Mouse (Mus musculus): Measurements from ENCODE around the gene Srrd.

Srrd gene

GRCm38 (mm10) chr5:112296404-112297181 lies 46.2 kb downstream of the Srrd start:
- in situ Hi-C loops (cut with MboI; ENCODE audit: low pct_unique_long_range_greater_than_20kb in 1 of 2, low sequenced_read_pairs in 2 of 2, unreplicated experiment in 1 of 2): no loop called here

DNA sequence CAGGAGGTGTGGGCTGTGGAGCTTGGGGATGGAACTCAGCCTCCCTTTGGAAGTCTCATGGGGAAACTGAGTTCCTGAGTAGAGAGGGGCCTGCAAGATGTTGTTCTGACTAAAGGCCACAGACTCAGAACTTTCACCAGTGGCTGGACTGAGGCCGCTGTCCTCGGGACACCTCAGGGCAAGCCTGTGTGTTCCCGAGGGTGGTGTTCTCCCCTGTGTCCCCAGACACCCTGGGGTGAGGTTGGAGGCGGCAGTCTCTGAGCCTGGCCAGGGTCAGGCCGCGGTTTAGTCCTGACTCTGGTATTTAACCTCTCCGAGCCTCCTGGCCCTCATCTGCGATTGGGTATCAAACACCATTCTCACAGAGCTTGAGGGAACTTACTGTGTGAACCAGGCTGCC lies 47.3 kb downstream of the Srrd start:
- in situ Hi-C loops (cut with MboI; ENCODE audit: low pct_unique_long_range_greater_than_20kb in 1 of 2, low sequenced_read_pairs in 2 of 2, unreplicated experiment in 1 of 2): no loop called here

DNA sequence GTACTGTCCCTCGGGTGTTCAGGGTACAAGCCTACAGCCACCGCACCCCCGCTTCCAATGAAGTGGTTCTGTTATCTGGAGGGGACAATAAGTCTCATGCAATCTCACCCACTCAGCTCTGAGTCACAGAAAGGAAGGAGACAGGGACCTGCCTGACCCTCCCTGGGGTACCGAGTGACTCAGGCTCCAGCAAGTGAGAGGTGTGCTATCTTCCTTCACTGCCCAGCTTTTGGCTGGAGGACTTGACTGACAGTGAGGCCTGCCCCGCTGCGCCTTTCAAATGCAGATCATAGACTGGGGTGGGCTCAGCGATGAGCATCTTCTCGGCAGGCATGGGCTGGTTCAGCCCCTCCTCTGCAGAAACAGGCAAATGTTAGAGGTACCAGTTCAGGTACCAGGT lies 47.7 kb downstream of the Srrd start:
- in situ Hi-C loops (cut with MboI; ENCODE audit: low pct_unique_long_range_greater_than_20kb in 1 of 2, low sequenced_read_pairs in 2 of 2, unreplicated experiment in 1 of 2): no loop called here

GRCm38 (mm10) chr5:112294696-112295095 lies 48.1 kb downstream of the Srrd start:
- in situ Hi-C loops (cut with MboI; ENCODE audit: low pct_unique_long_range_greater_than_20kb in 1 of 2, low sequenced_read_pairs in 2 of 2, unreplicated experiment in 1 of 2): no loop called here

- in situ Hi-C loops (cut with MboI; ENCODE audit: low pct_unique_long_range_greater_than_20kb in 1 of 2, low sequenced_read_pairs in 2 of 2, unreplicated experiment in 1 of 2): no loop called here
Observed at GRCm38 (mm10) chr5:112293800-112294199, 49.0 kb downstream of the Srrd start.

- in situ Hi-C loops (cut with MboI; ENCODE audit: low pct_unique_long_range_greater_than_20kb in 1 of 2, low sequenced_read_pairs in 2 of 2, unreplicated experiment in 1 of 2): no loop called here
Observed at GRCm38 (mm10) chr5:112292343-112292980, 50.4 kb downstream of the Srrd start.

DNA sequence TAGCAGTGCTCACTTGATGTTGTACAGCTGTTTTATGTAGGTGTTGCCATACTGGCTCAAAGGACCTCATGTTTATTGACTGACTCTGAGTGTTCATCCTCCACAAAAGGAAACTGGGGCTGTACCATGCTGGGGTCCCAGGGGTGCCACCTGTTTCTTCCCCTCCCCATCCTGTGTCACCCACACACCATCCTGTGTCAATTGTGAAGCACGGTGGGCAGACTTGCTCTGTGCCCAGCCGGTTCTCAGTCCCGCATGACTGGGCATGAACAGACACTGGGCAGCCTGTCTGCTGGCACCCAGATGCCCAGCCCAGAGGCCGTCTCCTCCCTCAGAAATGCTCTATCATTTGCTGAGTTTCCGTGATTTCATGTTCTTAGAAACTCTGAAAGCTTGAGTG lies 51.0 kb downstream of the Srrd start:
- in situ Hi-C loops (cut with MboI; ENCODE audit: low pct_unique_long_range_greater_than_20kb in 1 of 2, low sequenced_read_pairs in 2 of 2, unreplicated experiment in 1 of 2): no loop called here

DNA sequence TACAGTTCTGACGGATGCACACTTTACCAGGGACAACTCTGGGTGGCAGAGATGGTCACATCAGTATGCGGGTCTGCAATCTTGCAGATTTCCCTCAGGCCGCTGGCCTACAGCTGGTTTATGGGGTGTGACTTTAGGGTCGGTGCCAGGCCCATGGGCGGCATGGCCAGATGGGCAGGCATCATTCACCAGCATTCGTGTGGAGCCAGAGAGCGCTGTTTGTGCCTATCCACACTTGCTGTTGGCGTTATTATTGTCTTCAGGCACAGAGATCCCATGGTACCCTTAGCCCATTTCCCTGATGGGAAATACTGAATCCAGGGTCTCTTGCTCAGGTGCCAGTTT lies 52.3 kb downstream of the Srrd start:
- in situ Hi-C loops (cut with MboI; ENCODE audit: low pct_unique_long_range_greater_than_20kb in 1 of 2, low sequenced_read_pairs in 2 of 2, unreplicated experiment in 1 of 2): no loop called here

DNA sequence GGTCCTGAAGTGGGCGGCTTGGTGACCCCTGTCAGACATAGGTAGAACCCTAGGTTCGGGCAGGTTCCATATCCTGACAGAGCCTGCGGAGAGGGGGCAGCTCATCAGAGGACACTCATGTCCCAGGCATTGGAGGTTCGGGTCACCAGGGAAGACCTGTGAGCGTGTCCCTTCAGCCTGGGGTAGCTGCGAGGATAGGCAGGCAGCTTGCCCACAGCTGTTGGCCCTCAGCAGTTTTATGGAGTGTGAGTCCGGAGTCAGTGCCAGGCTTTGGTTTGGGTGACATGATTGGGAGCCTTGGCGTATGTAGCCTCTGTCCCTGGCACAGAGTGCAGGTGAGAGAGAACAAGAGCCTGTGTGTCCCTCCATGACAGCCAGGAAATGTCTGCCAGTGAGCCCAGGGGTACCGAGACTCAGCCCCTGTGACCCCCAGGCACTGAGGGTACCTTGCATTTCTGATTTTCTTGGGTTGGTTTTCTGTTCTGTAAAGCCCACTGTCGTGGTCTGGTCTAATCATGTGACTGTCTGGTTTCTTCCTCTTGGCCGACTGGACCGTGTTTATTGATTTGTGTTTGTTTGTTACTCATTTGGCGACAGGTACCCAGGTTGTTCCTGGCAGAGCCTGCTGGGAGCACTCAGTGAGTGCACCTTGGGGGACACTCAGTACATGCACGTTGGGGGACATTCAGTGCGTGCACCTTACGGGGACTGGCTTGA lies 52.9 kb downstream of the Srrd start:
- in situ Hi-C loops (cut with MboI; ENCODE audit: low pct_unique_long_range_greater_than_20kb in 1 of 2, low sequenced_read_pairs in 2 of 2, unreplicated experiment in 1 of 2): no loop called here

- in situ Hi-C loops (cut with MboI; ENCODE audit: low pct_unique_long_range_greater_than_20kb in 1 of 2, low sequenced_read_pairs in 2 of 2, unreplicated experiment in 1 of 2): no loop called here
Observed at GRCm38 (mm10) chr5:112289236-112289635, 53.6 kb downstream of the Srrd start.

DNA sequence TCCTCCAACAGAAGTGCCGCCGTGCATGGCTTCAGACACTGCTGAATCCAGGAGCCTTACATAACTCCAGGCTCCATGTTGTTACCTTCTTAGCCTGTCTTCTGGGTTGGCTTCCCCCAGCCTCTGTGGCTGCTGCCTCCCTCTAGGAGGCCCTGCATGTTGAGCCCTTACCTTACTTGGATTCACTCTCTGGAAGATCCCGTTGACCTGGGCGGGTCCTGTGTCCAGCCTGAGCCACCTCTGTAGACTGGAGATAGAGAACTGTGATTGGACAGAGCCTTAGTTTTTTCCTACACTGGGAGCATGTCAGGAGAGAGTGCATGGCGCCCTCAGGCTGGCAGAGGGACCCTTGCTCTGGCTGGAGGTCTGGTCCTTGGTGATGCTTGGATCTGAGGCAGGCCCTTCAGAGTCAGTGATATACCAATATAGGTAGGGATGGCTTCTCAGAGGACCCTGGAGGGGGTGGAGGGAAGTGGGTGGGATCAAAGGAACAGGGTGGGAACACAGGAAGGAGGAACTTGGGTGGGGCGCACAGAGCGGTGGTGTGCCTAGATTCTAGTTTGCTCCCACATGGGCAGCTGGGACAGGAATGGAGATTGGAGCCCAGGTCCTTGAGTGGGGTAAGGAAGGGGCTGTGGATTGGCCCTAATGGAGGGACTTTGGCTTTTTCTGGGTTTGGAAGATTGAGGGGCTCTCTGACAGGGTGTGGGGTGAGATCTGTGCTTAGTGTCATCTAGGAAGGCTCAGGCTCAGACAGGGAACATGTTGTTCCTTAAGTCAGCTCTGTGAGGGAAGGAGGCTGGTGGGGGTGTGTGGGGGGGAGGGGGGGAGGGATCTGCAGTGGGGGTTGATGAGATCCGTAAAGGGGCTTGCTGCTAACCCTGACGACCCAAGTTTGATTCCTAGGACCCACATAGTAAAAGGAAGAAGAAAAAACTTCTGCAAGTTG lies 54.4 kb downstream of the Srrd start:
- in situ Hi-C loops (cut with MboI; ENCODE audit: low pct_unique_long_range_greater_than_20kb in 1 of 2, low sequenced_read_pairs in 2 of 2, unreplicated experiment in 1 of 2): no loop called here

DNA sequence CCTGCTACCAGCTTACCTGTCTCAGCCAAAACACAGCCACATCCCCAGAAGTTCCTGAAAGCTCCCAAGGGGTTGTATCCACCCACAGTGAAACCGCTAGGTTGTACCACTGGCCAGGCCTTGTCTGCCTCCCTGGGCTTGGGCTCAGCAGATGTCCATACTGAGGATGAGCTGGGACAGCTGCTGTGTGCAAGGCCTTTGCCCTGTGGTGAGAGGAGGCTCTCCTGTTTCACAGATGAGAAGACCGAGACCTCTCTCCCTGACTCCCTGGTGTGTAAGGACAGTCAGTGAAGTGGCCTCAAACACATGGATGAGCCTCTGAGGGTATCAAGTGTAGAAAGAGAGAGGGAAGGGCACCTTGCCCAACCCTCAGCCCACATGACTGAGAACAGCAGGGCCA lies 55.2 kb downstream of the Srrd start:
- in situ Hi-C loops (cut with MboI; ENCODE audit: low pct_unique_long_range_greater_than_20kb in 1 of 2, low sequenced_read_pairs in 2 of 2, unreplicated experiment in 1 of 2): no loop called here

Measured in mouse embryonic stem cell (cell line).